Mouse (Mus musculus): ENCODE results near the gene Aldh4a1.
A peak's percentile ranks its signal among the peaks of the same experiment; 100 is the strongest.

The Aldh4a1 gene

GRCm38 (mm10) chr4:139622373-139623282, at the start of gene Aldh4a1:
TSS of gene Aldh4a1 (plus strand) at chr4:139622866.
- peak; percentile 84 to 90 for DNase-seq (ENCODE audit: low spot score in 2 of 2)

- no peak for DNase-seq (ENCODE audit: low spot score in 2 of 2)
Observed at GRCm38 (mm10) chr4:139572928-139573512, 49.6 kb upstream of the Aldh4a1 start.

- peak; percentile 96 for DNase-seq (ENCODE audit: low spot score in 2 of 2)
Observed at GRCm38 (mm10) chr4:139574156-139574798, 48.4 kb upstream of the Aldh4a1 start.

GRCm38 (mm10) chr4:139574799-139575672, 47.6 kb upstream of the Aldh4a1 start:
- peak; percentile 27 to 74 for DNase-seq (ENCODE audit: low spot score in 2 of 2)

- DNase-seq (ENCODE audit: low spot score in 2 of 2): no peak
Observed at GRCm38 (mm10) chr4:139575673-139576003, 47.0 kb upstream of the Aldh4a1 start.

GRCm38 (mm10) chr4:139576251-139576880, 46.3 kb upstream of the Aldh4a1 start:
- no peak for DNase-seq (ENCODE audit: low spot score in 2 of 2)

- no peak for DNase-seq (ENCODE audit: low spot score in 2 of 2)
Observed at GRCm38 (mm10) chr4:139577006-139577405, 45.7 kb upstream of the Aldh4a1 start.

- no peak for DNase-seq (ENCODE audit: low spot score in 2 of 2)
Observed at GRCm38 (mm10) chr4:139578389-139578788, 44.3 kb upstream of the Aldh4a1 start.

GRCm38 (mm10) chr4:139579003-139579402, 43.7 kb upstream of the Aldh4a1 start:
- DNase-seq (ENCODE audit: low spot score in 2 of 2): no peak

GRCm38 (mm10) chr4:139579466-139579865, 43.2 kb upstream of the Aldh4a1 start:
- DNase-seq (ENCODE audit: low spot score in 2 of 2): no peak

GRCm38 (mm10) chr4:139580663-139581336, 41.9 kb upstream of the Aldh4a1 start:
- DNase-seq (ENCODE audit: low spot score in 2 of 2): no peak

GRCm38 (mm10) chr4:139581427-139582051, 41.1 kb upstream of the Aldh4a1 start:
- DNase-seq (ENCODE audit: low spot score in 2 of 2): no peak

GRCm38 (mm10) chr4:139582346-139582745, 40.3 kb upstream of the Aldh4a1 start:
- no peak for DNase-seq (ENCODE audit: low spot score in 2 of 2)

GRCm38 (mm10) chr4:139582903-139583302, 39.8 kb upstream of the Aldh4a1 start:
- DNase-seq (ENCODE audit: low spot score in 2 of 2): no peak

- DNase-seq (ENCODE audit: low spot score in 2 of 2): no peak
Observed at GRCm38 (mm10) chr4:139583629-139584245, 38.9 kb upstream of the Aldh4a1 start.

GRCm38 (mm10) chr4:139584704-139585103, 38.0 kb upstream of the Aldh4a1 start:
- DNase-seq (ENCODE audit: low spot score in 2 of 2): no peak

GRCm38 (mm10) chr4:139585713-139586112, 37.0 kb upstream of the Aldh4a1 start:
- no peak for DNase-seq (ENCODE audit: low spot score in 2 of 2)

- no peak for DNase-seq (ENCODE audit: low spot score in 2 of 2)
Observed at GRCm38 (mm10) chr4:139587370-139587769, 35.3 kb upstream of the Aldh4a1 start.

- no peak for DNase-seq (ENCODE audit: low spot score in 2 of 2)
Observed at GRCm38 (mm10) chr4:139587773-139588172, 34.9 kb upstream of the Aldh4a1 start.

Measured in spleen, postnatal 4 days (tissue).